Mouse (Mus musculus): ENCODE measurements around the gene Nrm. TPM values are rescaled to one million over a fixed set of nuclear protein-coding genes. Genes with fewer than 3 reads are reported as not detected.

Gene Nrm
- polyA plus RNA-seq, 1 experiment from 2014 or later = 65.7 TPM

DNA sequence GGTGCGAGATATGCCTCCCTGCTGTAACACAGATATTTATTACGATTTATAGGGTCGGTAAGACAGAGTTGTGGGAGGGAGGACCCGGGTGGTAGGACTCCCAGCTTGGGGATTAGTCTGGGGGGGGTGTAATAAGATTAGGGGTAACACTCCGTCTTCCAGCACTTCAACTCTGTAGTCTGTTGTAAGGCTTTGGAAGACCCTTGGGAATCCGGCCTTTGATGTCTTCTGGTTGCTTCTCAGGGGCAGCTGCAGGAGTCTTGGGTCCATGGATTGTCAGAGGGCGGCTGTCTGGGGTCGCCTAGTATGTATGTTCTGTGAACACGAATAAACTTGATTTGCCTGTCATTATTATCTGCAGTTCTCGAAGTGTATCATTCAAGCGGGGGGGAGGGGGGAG, 38.6 kb upstream of the Nrm start:
- 2% methylated on average over 11 of the region's 11 CpGs for WGBS

DNA sequence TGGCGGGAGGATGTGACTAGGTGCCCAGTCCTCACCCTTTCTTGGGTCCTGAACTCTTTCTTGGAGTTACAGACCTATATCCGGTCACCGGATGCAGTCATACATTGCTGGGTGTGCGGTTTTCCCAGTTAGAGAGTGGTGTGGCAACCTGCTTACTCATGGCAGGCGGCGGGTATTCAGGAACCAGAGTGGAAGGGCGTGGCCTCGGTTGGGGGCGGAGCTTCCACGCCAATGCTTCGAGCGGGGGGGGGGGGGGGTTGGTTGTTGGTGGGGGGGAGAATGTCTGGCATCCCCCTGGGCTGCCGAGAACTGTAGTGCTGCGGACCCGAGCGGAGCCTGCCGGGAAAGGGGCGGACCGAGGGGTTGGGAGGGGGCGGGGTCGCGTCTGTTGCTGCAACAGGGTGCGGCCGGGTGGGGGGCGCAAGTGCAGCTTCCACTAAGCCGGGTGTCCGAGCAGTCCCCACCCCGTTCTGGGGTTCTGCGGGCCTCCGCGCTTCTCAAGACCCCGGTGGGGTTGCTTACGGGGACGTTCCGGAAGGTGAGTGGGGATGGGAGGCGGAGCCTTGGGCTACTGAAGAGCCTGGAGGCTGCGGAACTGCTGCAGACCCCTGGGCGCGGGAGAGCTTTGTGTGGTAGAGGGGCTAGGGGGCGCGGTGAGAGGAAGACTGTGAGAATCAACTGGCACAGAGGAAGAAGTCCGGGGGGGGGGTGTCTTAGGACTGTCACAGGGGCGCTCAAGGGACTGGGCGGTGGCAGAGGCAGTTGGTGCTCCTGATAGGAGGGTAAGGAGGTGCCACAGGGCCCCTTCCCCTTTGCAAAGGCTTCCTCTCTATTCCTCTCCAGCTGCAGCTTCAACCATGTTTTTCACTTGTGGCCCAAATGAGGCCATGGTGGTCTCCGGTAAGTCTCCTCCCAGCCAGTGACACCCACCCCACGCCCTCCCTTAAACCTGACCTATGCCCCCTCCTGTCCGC, 37.9 kb upstream of the Nrm start, which contains the start of gene Flot1:
TSS of gene Flot1 (plus strand) at position 267 of the 974 bp plus-strand sequence.
- Histone ChIP-seq H3K9me3 (replicated peaks) (no peaks in the 10 kb centered on the region), H3K27me3 (peaks cover 9% of the 10 kb centered on the region; the same call in 1 of the 2 replicates), H3K4me3 (replicated peaks) (peak within 1 kb of the TSS; percentile 81), H3K27ac (peak within 1 kb of the TSS; percentile 92), H3K4me1 (peaks cover 37% of the 10 kb centered on the region), H3K4me2 (peak within 1 kb of the TSS; percentile 96), H3K36me3 (peaks cover 33% of the 10 kb centered on the region), H3K9ac (peak within 1 kb of the TSS; percentile 69)
- WGBS = under 1% methylated on average over 47 of the region's 47 CpGs
- peak; percentile 86 for ATAC-seq (replicated peaks; ENCODE audit: low FRiP score)

More for the DNA sequence above, 38.6 kb upstream of the Nrm start:
- Histone ChIP-seq H3K9ac (peak overlapping the region; percentile 69), H3K36me3 (peaks cover 26% of the 10 kb centered on the region), H3K4me2 (peak overlapping the region; percentile 96), H3K4me3 (replicated peaks) (peak overlapping the region; percentile 81), H3K27me3 (peaks cover 9% of the 10 kb centered on the region; the same call in 1 of the 2 replicates), H3K27ac (peak overlapping the region; percentile 92), H3K4me1 (peaks cover 39% of the 10 kb centered on the region), H3K9me3 (replicated peaks) (no peaks in the 10 kb centered on the region)
- no peak for ATAC-seq (replicated peaks; ENCODE audit: low FRiP score)

GRCm38 (mm10) chr17:35824402-35824801, 36.7 kb upstream of the Nrm start:
- peak overlapping the region; percentile 96 for H3K4me2 ChIP-seq
- no peak overlapping the region for H3K27ac ChIP-seq
- no peak for ATAC-seq (replicated peaks; ENCODE audit: low FRiP score)
- H3K9me3 ChIP-seq (replicated peaks) = no peaks in the 10 kb centered on the region
- H3K4me1 ChIP-seq = peaks cover 38% of the 10 kb centered on the region
- H3K27me3 ChIP-seq = peaks cover 6% of the 10 kb centered on the region; the same call in 1 of the 2 replicates
- H3K9ac ChIP-seq = no peak overlapping the region
- H3K36me3 ChIP-seq = peaks cover 39% of the 10 kb centered on the region
- WGBS = 62% methylated on average over 7 of the region's 7 CpGs
- H3K4me3 ChIP-seq (replicated peaks) = peak overlapping the region; percentile 81

- ATAC-seq (replicated peaks; ENCODE audit: low FRiP score) = no peak
- Histone ChIP-seq H3K4me1 (peaks cover 47% of the 10 kb centered on the region), H3K4me2 (no peak overlapping the region), H3K36me3 (peaks cover 39% of the 10 kb centered on the region), H3K27ac (no peak overlapping the region), H3K9me3 (replicated peaks) (no peaks in the 10 kb centered on the region), H3K27me3 (no peaks in the 10 kb centered on the region), H3K4me3 (replicated peaks) (no peak overlapping the region), H3K9ac (no peak overlapping the region)
- WGBS = 93% methylated on average over 13 of the region's 13 CpGs
These were observed 35.8 kb upstream of the Nrm start for GRCm38 (mm10) chr17:35825109-35825850.

GRCm38 (mm10) chr17:35829737-35830136, 31.4 kb upstream of the Nrm start:
- WGBS = 2% methylated on average over 21 of the region's 21 CpGs
- peak overlapping the region; percentile 45 for H3K4me2 ChIP-seq
- no peaks in the 10 kb centered on the region for H3K27me3 ChIP-seq
- ATAC-seq (replicated peaks; ENCODE audit: low FRiP score) = peak; percentile 82
- peak overlapping the region; percentile 12 for H3K4me3 ChIP-seq (replicated peaks)
- H3K36me3 ChIP-seq = peaks cover 83% of the 10 kb centered on the region
- H3K9me3 ChIP-seq (replicated peaks) = no peaks in the 10 kb centered on the region
- peak overlapping the region; percentile 26; the same call in 1 of the 2 replicates for H3K9ac ChIP-seq
- H3K27ac ChIP-seq = peak overlapping the region; percentile 68
- H3K4me1 ChIP-seq = peaks cover 30% of the 10 kb centered on the region

GRCm38 (mm10) chr17:35832400-35833238, 28.5 kb upstream of the Nrm start:
- H3K4me3 ChIP-seq (replicated peaks) = no peak overlapping the region
- H3K4me2 ChIP-seq = no peak overlapping the region
- peaks cover 76% of the 10 kb centered on the region for H3K36me3 ChIP-seq
- no peaks in the 10 kb centered on the region for H3K9me3 ChIP-seq (replicated peaks)
- peaks cover 43% of the 10 kb centered on the region for H3K4me1 ChIP-seq
- H3K27me3 ChIP-seq = no peaks in the 10 kb centered on the region
- no peak for ATAC-seq (replicated peaks; ENCODE audit: low FRiP score)
- H3K27ac ChIP-seq = no peak overlapping the region
- H3K9ac ChIP-seq = no peak overlapping the region
- WGBS = 59% methylated on average over 8 of the region's 8 CpGs

- no peak for ATAC-seq (replicated peaks; ENCODE audit: low FRiP score)
- Histone ChIP-seq H3K9ac (no peak overlapping the region), H3K4me3 (replicated peaks) (no peak overlapping the region; the same call in 1 of the 2 replicates), H3K4me1 (peaks cover 43% of the 10 kb centered on the region), H3K36me3 (peaks cover 70% of the 10 kb centered on the region), H3K9me3 (replicated peaks) (no peaks in the 10 kb centered on the region), H3K27ac (0 out of 2 replicates have a peak overlapping the region, but pooled peaks have one; percentile 27), H3K4me2 (no peak overlapping the region), H3K27me3 (no peaks in the 10 kb centered on the region)
- 30% methylated on average over 5 of the region's 5 CpGs for WGBS
These were observed 27.8 kb upstream of the Nrm start for GRCm38 (mm10) chr17:35833239-35833751.

DNA sequence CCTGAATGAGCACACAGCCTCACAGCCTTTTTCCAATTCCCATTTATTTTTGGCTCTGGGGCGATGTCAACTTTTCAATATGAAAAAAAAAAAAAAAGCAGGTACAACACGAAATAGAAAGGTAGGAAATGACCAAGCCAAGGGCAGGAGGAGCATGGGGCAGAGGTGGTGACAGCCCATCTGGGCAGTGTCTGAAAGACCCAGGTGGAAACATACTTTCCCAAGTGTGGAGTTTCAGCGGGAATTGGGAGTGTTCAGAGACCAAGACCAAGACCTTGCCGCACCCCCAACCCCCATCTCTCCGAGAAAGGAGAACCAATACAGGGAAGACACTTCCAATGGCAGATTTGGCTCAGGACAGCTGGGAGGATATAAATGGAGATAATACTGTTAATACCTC, 27.2 kb upstream of the Nrm start:
- peaks cover 43% of the 10 kb centered on the region for H3K4me1 ChIP-seq
- H3K4me3 ChIP-seq (replicated peaks) = peak overlapping the region; percentile 82
- H3K4me2 ChIP-seq = peak overlapping the region; percentile 62
- H3K36me3 ChIP-seq = peaks cover 66% of the 10 kb centered on the region
- 0 out of 2 replicates have a peak overlapping the region, but pooled peaks have one; percentile 27 for H3K27ac ChIP-seq
- no peaks in the 10 kb centered on the region for H3K27me3 ChIP-seq
- H3K9ac ChIP-seq = 0 out of 2 replicates have a peak overlapping the region, but pooled peaks have one; percentile 2
- no peaks in the 10 kb centered on the region for H3K9me3 ChIP-seq (replicated peaks)
- WGBS = 59% methylated on average over 5 of the region's 5 CpGs
- no peak for ATAC-seq (replicated peaks; ENCODE audit: low FRiP score)

GRCm38 (mm10) chr17:35834696-35835422, 26.3 kb upstream of the Nrm start:
- Histone ChIP-seq H3K27ac (peak overlapping the region; percentile 98; the same call in 1 of the 2 replicates), H3K9ac (peak overlapping the region; percentile 86; the same call in 1 of the 2 replicates), H3K4me1 (peaks cover 48% of the 10 kb centered on the region), H3K36me3 (peaks cover 64% of the 10 kb centered on the region), H3K4me2 (peak overlapping the region; percentile 62), H3K4me3 (replicated peaks) (peak overlapping the region; percentile 82), H3K27me3 (no peaks in the 10 kb centered on the region), H3K9me3 (replicated peaks) (no peaks in the 10 kb centered on the region)
- WGBS = 65% methylated on average over 26 of the region's 26 CpGs
- ATAC-seq (replicated peaks; ENCODE audit: low FRiP score) = no peak

DNA sequence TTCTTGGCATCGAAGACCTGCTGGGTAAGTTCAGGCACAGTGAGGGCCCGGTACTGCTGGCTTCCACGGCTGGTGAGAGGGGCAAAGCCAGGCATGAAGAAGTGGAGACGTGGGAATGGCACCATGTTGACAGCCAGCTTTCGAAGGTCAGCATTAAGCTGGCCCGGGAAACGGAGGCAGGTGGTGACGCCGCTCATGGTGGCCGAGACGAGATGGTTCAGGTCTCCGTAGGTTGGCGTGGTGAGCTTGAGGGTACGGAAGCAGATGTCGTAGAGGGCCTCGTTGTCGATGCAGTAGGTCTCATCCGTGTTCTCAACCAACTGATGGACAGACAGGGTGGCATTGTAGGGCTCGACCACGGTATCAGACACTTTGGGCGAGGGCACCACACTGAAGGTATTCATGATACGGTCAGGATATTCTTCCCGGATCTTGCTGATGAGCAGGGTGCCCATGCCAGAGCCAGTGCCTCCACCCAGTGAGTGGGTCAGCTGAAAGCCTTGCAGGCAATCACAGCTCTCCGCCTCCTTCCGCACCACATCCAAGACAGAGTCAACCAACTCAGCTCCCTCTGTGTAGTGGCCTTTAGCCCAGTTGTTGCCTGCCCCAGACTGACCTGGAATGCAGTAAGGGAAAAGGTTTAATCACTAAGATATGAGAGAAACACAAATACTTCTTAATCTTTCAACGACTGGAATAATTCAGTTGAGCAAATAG, 25.5 kb upstream of the Nrm start:
- peak overlapping the region; percentile 98 for H3K27ac ChIP-seq
- H3K4me1 ChIP-seq = peaks cover 42% of the 10 kb centered on the region
- H3K36me3 ChIP-seq = peaks cover 61% of the 10 kb centered on the region
- peak overlapping the region; percentile 82 for H3K4me3 ChIP-seq (replicated peaks)
- H3K9me3 ChIP-seq (replicated peaks) = no peaks in the 10 kb centered on the region
- 69% methylated on average over 26 of the region's 26 CpGs for WGBS
- H3K27me3 ChIP-seq = no peaks in the 10 kb centered on the region
- ATAC-seq (replicated peaks; ENCODE audit: low FRiP score) = no peak
- peak overlapping the region; percentile 62 for H3K4me2 ChIP-seq
- peak overlapping the region; percentile 86 for H3K9ac ChIP-seq

All from kidney, embryonic 15.5 days (tissue).